Mouse (Mus musculus) frontal cortex, adult (tissue): ENCODE results near the gene Rap1gds1.

ENCODE experiments used
- ATAC-seq: cut with Nextera tagmentation; 2 replicates; pipeline ENCODE4 v1.9.2; 2017; ENCODE audit warnings: mild to moderate bottlenecking, moderate library complexity, mixed read lengths; ENCODE audit not compliant: low TSS enrichment

The Rap1gds1 gene

GRCm38 (mm10) chr3:139074484-139075211 is at the start of gene Rap1gds1:
TSS of gene Rap1gds1 (minus strand) at chr3:139075201.
- ATAC-seq: peak; percentile 66

GRCm38 (mm10) chr3:139118446-139118845 is 43.4 kb upstream of the Rap1gds1 start:
- no peak for ATAC-seq

GRCm38 (mm10) chr3:139116733-139117337 is 41.8 kb upstream of the Rap1gds1 start:
- ATAC-seq: peak; percentile 66

GRCm38 (mm10) chr3:139112335-139112973 is 37.5 kb upstream of the Rap1gds1 start:
- no peak for ATAC-seq

- no peak for ATAC-seq
Observed at GRCm38 (mm10) chr3:139111877-139112276, 36.9 kb upstream of the Rap1gds1 start.

- peak; percentile 89 for ATAC-seq
Observed at GRCm38 (mm10) chr3:139108176-139108575, 33.2 kb upstream of the Rap1gds1 start.

- peak; percentile 76 for ATAC-seq
Observed at GRCm38 (mm10) chr3:139103914-139104313, 28.9 kb upstream of the Rap1gds1 start.

GRCm38 (mm10) chr3:139103346-139103745 is 28.3 kb upstream of the Rap1gds1 start:
- peak; percentile 58 for ATAC-seq

- ATAC-seq: no peak
Observed at GRCm38 (mm10) chr3:139101941-139102340, 26.9 kb upstream of the Rap1gds1 start.

- no peak for ATAC-seq
Observed at GRCm38 (mm10) chr3:139099284-139099683, 24.3 kb upstream of the Rap1gds1 start.

GRCm38 (mm10) chr3:139095894-139096293 is 20.9 kb upstream of the Rap1gds1 start:
- no peak for ATAC-seq

- ATAC-seq: no peak
Observed at GRCm38 (mm10) chr3:139088526-139088925, 13.5 kb upstream of the Rap1gds1 start.

- ATAC-seq: no peak
Observed at GRCm38 (mm10) chr3:139083778-139084539, 9.0 kb upstream of the Rap1gds1 start.

- no peak for ATAC-seq
Observed at GRCm38 (mm10) chr3:139079831-139080230, 4.8 kb upstream of the Rap1gds1 start.

- no peak for ATAC-seq
Observed at GRCm38 (mm10) chr3:139078010-139078409, 3.0 kb upstream of the Rap1gds1 start.

GRCm38 (mm10) chr3:139076059-139076455 is 1.1 kb upstream of the Rap1gds1 start:
- ATAC-seq: no peak

GRCm38 (mm10) chr3:139075333-139076058 is 495 bp upstream of the Rap1gds1 start:
- peak; percentile 87 for ATAC-seq

GRCm38 (mm10) chr3:139073801-139074483 is 1.1 kb downstream of the Rap1gds1 start:
- ATAC-seq: no peak

- no peak for ATAC-seq
Observed at GRCm38 (mm10) chr3:139069539-139069938, 5.5 kb downstream of the Rap1gds1 start.

- no peak for ATAC-seq
Observed at GRCm38 (mm10) chr3:139064076-139064475, 10.9 kb downstream of the Rap1gds1 start.

- no peak for ATAC-seq
Observed at GRCm38 (mm10) chr3:139062088-139062487, 12.9 kb downstream of the Rap1gds1 start.
